Mouse (Mus musculus) 3134 (cell line): ENCODE measurements at regions not wholly inside any gene's neighbourhood (a gene's known extent, or its start where the extent isn't known, plus 50 kb on each side); places are given as distances from the start of the nearest gene placed in this dataset.
"Not testable (repeated sequence)": the region's sequence is repeated elsewhere in the genome, so short reads cannot be mapped to it uniquely, and the experiment has no call there.

ENCODE experiments used
- DNase-seq: peaks from one replicate; pipeline ENCODE4 v3.0.0-alpha.2; 2011; ENCODE audit warnings: low spot score; ENCODE audit not compliant: insufficient read length; ENCODE audit errors: extremely low read depth

DNA sequence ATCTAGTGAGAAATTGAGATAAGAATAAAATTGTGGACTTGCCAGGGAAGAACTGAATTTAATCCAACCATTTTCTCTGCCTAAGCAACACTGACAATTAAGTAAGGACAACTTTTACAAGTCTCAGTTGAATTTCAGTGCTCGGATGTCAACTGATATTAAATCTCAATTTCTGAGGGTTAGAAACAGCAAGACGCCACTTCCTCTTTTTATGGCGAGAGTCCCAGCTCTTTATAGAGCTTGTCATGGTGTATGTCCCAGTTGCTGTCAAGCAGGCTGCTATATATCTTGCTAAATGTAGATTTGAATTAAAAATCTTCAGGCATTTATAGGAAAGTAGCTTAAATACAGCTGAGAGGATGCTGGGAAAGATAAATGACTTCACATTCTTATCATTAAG is 697.8 kb upstream of the Got2 start:
- DNase-seq, result no peak

- DNase-seq, result no peak
Measured at GRCm38 (mm10) chr8:96552512-96552911, 664.2 kb upstream of the Got2 start.

DNA sequence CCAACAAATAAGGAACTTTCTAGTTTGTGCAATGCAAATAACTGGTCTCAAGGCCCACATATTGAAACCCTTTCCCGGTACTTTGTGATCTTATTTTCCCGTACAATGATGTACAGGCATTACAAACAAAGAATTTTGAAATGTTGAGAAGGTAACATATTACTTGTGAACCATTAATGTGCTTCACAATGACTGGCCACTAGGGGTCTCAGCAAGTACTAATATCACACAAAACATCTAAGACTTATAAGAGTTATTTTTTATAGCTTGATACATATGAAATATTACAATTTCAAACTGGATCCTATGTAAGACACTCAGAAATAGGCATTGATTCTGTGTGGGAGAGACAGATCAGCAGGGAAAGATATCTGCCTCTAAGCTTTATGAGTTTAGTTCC is 662.1 kb upstream of the Got2 start:
- DNase-seq, result no peak

- no peak for DNase-seq
Measured at GRCm38 (mm10) chr8:96548663-96549062, 660.3 kb upstream of the Got2 start.

DNA sequence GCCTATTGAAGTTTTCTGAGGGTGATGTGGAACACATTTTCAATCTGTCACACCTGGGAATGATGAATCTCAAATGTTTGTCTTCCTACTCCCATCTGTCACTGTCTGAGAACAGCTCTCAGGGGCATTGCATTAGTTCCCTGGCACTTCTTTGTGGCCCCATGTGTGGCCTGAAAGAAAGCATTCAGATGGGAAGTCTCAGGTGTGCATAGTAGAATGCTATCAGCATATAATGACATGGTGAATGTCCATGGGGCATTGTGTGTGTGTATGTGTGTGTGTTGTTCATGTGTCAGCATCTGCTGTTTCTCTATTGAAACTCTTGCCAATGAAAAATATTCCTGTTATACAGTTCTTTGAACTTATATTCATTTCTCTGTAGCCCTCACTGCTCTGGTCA is 659.8 kb upstream of the Got2 start:
- no peak for DNase-seq

DNA sequence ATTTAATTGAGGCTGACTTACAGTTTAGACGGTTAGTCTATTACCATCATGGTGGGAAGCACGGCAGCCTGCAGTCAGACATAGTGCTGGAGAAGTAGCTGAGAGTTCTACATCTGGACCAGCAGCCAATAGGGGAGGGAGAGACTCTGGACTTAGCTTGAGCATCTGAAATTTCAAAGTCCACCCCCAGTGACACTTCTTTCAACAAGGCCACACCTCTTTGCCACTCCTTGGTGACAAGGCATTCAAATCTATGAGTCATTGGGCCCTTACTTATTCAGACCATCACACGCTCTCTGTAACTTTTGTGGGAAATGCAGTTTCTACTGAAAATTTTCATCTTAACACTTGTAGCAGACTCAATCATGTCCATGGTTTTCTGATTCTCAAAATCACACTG is 653.9 kb upstream of the Got2 start:
- no peak for DNase-seq

- DNase-seq, result no peak
Measured at GRCm38 (mm10) chr8:96498854-96499253, 610.5 kb upstream of the Got2 start.

- DNase-seq, result no peak
Measured at GRCm38 (mm10) chr8:96495406-96495805, 607.1 kb upstream of the Got2 start.

DNA sequence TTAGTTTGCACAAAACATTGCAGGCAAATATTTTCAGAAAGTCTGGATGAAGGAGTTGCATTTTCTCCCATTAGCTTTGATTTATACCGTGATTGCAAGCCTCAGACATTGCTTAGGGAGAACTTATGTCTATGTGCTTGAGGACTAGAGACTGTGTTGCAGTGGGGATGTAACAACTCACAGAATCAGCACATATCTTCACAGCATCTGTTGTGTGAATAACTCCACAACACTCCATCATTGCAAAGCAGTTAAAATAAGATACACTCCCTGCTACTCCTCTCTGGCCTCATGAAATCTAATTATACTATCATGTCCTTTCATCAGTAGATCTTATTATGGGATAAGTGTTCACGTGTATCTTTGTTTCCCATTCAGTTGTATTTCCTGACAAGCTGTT is 601.5 kb upstream of the Got2 start:
- no peak for DNase-seq

DNA sequence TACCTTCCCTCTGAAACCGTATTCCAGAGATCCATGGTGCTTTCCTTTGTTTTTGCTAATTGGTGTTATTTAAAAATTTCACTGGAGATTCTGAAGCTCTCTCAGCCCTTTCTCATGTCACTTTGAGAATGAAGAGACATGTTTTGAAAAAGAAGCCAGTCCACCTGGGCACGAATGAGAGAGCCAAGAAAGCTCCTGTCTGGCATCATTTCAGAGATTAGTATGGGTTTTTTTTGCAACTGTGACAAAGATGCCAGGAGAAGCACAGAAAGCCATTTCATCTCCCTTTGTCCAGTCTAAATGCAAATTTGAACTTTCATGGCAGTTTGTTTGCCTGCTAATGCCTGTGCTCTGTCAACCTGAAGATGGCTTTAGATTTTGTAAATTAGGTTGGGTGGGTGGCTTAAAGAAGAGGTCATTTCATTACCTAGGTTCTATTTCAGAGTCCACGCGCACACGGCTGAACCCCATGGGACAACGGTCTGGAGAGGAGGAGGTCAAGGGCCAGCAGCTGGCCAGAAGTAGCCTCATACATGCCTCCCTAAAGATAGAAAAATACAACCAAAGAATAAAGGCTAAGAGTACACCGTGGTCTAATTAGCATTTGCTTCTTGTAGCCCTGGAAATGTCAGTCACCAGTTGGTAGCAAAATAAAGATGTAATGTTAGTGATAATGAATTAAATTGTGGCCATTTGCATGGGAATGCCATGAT is 600.5 kb upstream of the Got2 start:
- DNase-seq, result no peak

- no peak for DNase-seq
Measured at GRCm38 (mm10) chr8:96455915-96456314, 567.6 kb upstream of the Got2 start.

DNA sequence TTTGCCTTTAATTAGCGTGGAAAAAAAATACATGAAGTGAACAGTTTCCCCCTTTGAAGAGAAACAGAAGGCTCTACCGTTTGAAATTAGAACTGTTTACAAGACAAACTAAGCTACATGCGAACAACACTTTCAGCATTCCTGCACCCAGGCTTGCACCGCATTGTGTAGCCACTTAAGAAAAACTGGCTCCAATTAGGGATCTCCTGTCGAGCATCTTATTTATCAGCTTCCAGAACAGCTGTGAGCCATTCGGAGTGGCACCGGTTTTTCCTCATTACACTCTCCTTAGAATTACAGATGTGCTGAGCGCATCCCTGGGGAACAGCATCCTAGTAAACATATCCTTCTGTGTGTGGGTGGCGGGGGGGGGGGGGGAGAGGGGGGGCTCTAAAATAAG is 567.0 kb upstream of the Got2 start:
- no peak for DNase-seq

GRCm38 (mm10) chr8:96429708-96430107 is 541.4 kb upstream of the Got2 start:
- no peak for DNase-seq

- no peak for DNase-seq
Measured at GRCm38 (mm10) chr8:96426900-96427299, 538.6 kb upstream of the Got2 start.

DNA sequence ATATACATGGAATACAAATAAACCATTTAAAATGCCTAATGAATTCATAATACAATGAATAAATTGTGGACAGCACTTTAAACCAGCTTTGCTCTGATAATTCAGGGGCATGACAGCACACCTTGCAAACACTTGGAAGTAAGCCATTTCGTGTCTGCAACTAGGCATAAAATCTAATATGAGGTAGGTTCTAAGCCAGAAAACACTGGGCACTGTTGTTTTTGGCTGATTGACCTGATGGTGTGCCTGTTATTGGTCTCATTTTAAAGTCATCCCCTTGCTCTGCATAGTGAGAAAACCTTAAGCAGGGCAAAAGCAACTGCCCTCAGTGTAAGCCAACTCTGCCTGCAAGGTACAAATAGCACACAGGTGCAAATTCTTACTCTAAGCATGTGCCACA is 521.3 kb upstream of the Got2 start:
- DNase-seq, result no peak

- DNase-seq, result no peak
Measured at GRCm38 (mm10) chr8:96404549-96405145, 516.3 kb upstream of the Got2 start.

DNA sequence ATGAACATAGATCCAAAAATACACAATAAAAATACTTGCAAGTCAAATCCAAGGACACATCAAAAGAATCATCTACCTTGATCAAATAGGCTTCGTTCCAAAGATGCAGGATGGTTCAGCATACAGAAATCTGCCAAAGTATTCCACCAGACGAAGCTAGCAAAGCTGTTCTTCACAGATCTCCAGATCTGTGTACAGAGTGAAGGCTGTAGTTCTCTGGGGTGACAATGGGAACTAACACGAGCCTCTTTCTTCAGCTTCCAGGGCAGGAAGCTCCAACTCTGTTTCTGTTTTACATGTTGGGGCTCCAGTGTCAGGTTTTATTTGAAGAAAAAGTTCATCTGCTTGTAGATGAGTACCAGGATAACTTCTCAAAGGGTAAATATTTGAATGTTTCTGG is 515.3 kb upstream of the Got2 start:
- no peak for DNase-seq

DNA sequence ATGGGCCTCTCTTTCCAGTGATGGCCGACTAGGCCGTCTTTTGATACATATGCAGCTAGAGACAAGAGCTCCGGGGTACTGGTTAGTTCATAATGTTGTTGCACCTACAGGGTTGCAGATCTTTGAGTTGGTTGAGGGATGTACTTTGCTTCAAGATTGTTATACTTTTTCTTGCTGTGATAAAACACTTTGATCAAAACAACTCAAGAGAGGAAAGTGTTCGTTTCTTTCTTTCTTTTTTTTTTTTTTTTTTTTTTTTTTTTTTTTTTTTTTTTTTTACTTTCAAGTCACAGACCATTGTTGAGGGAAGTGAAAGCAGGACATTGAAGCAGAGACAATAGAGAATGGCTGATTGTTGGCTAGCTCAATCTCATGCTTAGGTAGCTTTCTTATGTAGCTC is 511.0 kb upstream of the Got2 start:
- DNase-seq, result not testable (repeated sequence)

GRCm38 (mm10) chr8:96393024-96393423 is 504.7 kb upstream of the Got2 start:
- no peak for DNase-seq

GRCm38 (mm10) chr8:96389251-96389650 is 500.9 kb upstream of the Got2 start:
- no peak for DNase-seq

DNA sequence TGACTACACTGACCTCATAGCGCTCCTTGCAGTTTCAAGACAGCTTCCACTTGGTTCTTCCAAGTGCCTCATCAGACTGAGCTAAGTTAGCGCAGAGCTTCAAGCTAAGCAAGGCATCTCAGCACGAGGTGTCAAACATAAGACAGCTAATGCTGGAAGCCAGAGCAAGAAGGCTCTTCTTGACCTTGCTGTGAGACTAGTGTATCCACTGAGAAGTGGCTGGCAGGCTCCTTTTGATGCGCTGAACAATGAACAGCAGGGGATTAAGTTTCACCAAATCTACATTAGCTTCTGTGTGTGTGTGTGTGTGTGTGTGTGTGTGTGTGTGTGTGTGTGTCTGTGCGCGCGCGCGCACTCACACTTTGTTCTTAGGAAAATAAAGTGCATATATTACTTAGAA is 482.2 kb upstream of the Got2 start:
- DNase-seq, result no peak

DNA sequence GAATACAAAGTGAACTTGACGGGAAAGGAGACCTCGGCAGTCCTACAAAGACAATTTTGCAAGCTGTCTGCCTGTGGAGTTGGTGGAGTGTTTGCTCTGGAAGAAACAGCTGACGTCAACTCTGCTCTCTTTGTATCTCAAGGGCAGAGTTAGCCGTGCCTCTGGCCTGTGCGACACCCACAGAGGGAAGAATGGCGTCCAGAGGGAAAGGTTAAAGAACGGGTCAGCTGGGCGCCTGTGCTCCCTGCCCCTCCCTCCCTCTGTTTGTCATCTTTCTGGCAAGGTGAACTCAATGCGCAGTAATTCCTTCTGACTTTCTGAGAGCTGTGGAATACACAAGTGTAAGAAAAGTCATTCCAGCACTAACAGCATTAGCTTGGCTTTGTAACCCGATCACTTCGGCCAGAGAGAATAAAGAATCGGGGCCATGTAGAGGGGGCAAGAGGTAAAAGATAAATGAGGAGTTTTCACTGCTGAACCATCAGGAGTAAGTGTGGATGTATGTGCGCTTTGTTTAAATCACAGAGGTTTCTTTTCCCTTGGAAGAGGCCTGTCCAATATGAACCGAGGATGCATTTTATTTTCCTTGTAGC is 474.6 kb upstream of the Got2 start:
- DNase-seq, result no peak
